Mouse (Mus musculus) embryonic fibroblast, embryonic 13.5 days (primary cell): ENCODE measurements around the gene Kif6.

Source experiments
- CTCF ChIP-seq: IDR thresholded peaks from 2 replicates; pipeline ENCODE4 v1.5.1; 2011; ENCODE audit warnings: mild to moderate bottlenecking, control low read depth, low read length, moderate library complexity, borderline replicate concordance; ENCODE audit not compliant: insufficient read depth
- POLR2A ChIP-seq: IDR thresholded peaks from 2 replicates; pipeline ENCODE4 v1.6.1; 2011; ENCODE audit warnings: low read depth, mild to moderate bottlenecking, control low read depth, low read length, moderate library complexity

GRCm38 (mm10) chr17:49902613-49903012 lies 287.7 kb downstream of the Kif6 start:
- TF ChIP-seq CTCF, result no peak
- no peak for TF ChIP-seq POLR2A
